Mouse (Mus musculus) MEL (cell line): ENCODE results near the gene Gabrr2.

Experiments
- CTCF ChIP-seq, 3 experiments: IDR thresholded peaks in 2 of 3; conservative IDR thresholded peaks in 1 of 3; 2 replicates each; pipeline ENCODE4 v1.5.1; 2011 to 2012; ENCODE audit warnings: low read length in 3 of 3, low read depth in 2 of 3, mild to moderate bottlenecking in 2 of 3, improper control_type of control experiment in 1 of 3, inconsistent platforms in 1 of 3, mixed read lengths in 1 of 3, moderate library complexity in 1 of 3; ENCODE audit not compliant: control insufficient read depth in 1 of 3, insufficient read depth in 1 of 3, poor library complexity in 1 of 3, severe bottlenecking in 1 of 3
- EP300 ChIP-seq, 2 experiments: IDR thresholded peaks; 2 replicates each; pipeline ENCODE4 v1.6.1; 2011; ENCODE audit warnings: improper control_type of control experiment in 2 of 2, low read length in 2 of 2, low read depth in 1 of 2, mild to moderate bottlenecking in 1 of 2
- MAFK ChIP-seq: IDR thresholded peaks from 2 replicates; pipeline ENCODE4 v1.6.1; 2011; ENCODE audit warnings: low read depth, mild to moderate bottlenecking, low read length, improper control_type of control experiment, borderline replicate concordance
- MYC ChIP-seq: IDR thresholded peaks from 2 replicates; pipeline ENCODE4 v1.6.1; 2011; ENCODE audit warnings: low read depth, mild to moderate bottlenecking, low read length, improper control_type of control experiment, moderate library complexity
- POLR2A ChIP-seq, 2 experiments: IDR thresholded peaks; 2 replicates each; pipeline ENCODE4 v1.6.1; 2011 to 2012; ENCODE audit warnings: low read length in 2 of 2, mild to moderate bottlenecking in 2 of 2, control low read depth in 1 of 2, improper control_type of control experiment in 1 of 2, low read depth in 1 of 2, moderate library complexity in 1 of 2; ENCODE audit not compliant: control insufficient read depth in 1 of 2, insufficient read depth in 1 of 2, poor library complexity in 1 of 2
- POLR2AphosphoS5 ChIP-seq: IDR thresholded peaks from 2 replicates; pipeline ENCODE4 v1.6.1; 2012; ENCODE audit warnings: low read depth, borderline replicate concordance, mild to moderate bottlenecking, inconsistent platforms, low read length, moderate library complexity, mixed read lengths
- TCF12 ChIP-seq: IDR thresholded peaks from 2 replicates; pipeline ENCODE4 v1.6.1; 2014; ENCODE audit warnings: low read depth, mild to moderate bottlenecking, inconsistent platforms, low read length, improper control_type of control experiment, moderate library complexity
- USF1 ChIP-seq: IDR thresholded peaks from 2 replicates; pipeline ENCODE4 v1.6.1; 2014; ENCODE audit warnings: low read depth, mild to moderate bottlenecking, inconsistent platforms, low read length, improper control_type of control experiment, moderate library complexity
- ZNF384 ChIP-seq: IDR thresholded peaks from 2 replicates; pipeline ENCODE4 v1.6.1; 2012; ENCODE audit warnings: low read depth, mild to moderate bottlenecking, inconsistent platforms, low read length, improper control_type of control experiment

DNA sequence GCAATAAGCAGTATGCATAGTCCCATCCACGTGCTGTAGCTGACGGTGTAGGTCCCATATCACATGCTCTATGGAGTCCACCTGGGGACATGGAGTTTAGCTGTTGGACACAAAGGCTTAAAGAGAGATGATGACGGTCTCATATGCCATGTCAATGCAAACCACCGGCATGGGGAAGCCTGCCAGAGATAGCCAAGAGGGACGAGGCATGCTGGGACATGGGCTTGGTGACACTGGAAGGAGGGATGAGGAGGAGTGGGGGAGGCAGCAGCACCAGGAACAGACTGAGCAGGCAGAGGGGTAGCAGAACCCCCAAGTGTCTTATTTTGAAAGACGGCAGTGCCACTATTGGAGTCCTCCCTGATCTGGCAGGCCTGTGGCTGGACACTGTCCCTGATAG, 5.0 kb downstream of the Gabrr2 start:
- TF ChIP-seq USF1 (no peak), ZNF384 (no peak), CTCF (IDR thresholded peaks at IDR 0.05 in 2 of 3, conservative IDR thresholded peaks at IDR 0.05 in 1 of 3; ENCODE audit: control insufficient read depth in 1 of 3, insufficient read depth in 1 of 3, low read depth in 2 of 3, low read length in 3 of 3, poor library complexity in 1 of 3, severe bottlenecking in 1 of 3) (no peak), POLR2A (IDR thresholded peaks at IDR 0.05; ENCODE audit: control insufficient read depth in 1 of 2, insufficient read depth in 1 of 2, low read depth in 1 of 2, low read length in 2 of 2, poor library complexity in 1 of 2) (no peak), MAFK (no peak), TCF12 (no peak), EP300 (IDR thresholded peaks at IDR 0.05; ENCODE audit: low read depth in 1 of 2, low read length in 2 of 2) (no peak), MYC (no peak), POLR2AphosphoS5 (no peak)
